Mouse (Mus musculus): ENCODE results near the gene Ms4a4d.

GRCm38 (mm10) chr19:11520146-11520545, 16.5 kb upstream of the Ms4a4d start:
- TF ChIP-seq USF1 (IDR thresholded peaks at IDR 0.05; ENCODE audit: low read depth) (no peak), TCF12 (IDR thresholded peaks at IDR 0.05; ENCODE audit: insufficient read depth, poor library complexity, severe bottlenecking) (no peak), POLR2A (IDR thresholded peaks at IDR 0.05; ENCODE audit: insufficient read length, low read depth) (no peak), MYOD1 (IDR thresholded peaks at IDR 0.05; ENCODE audit: control insufficient read depth in 1 of 3, insufficient read length in 2 of 3, low read depth in 2 of 3) (no peak), E2F4 (IDR thresholded peaks at IDR 0.05; ENCODE audit: insufficient read depth) (no peak), MAX (IDR thresholded peaks at IDR 0.05; ENCODE audit: low read depth) (no peak), MYOG (IDR thresholded peaks at IDR 0.05; ENCODE audit: control insufficient read depth in 1 of 3, insufficient read depth in 1 of 3, insufficient read length in 2 of 3, low read depth in 2 of 3) (no peak), CEBPB (IDR thresholded peaks at IDR 0.05; ENCODE audit: insufficient read depth, poor library complexity, severe bottlenecking) (no peak)

Measured in myocyte (in vitro differentiated cells).